Mouse (Mus musculus): ENCODE measurements around the gene Gcnt7. TPM values are rescaled to one million over a fixed set of nuclear protein-coding genes. Genes with fewer than 3 reads are reported as not detected.

Gcnt7 gene
- polyA plus RNA-seq, 1 experiment from 2014 or later: 0.66 TPM

GRCm38 (mm10) chr2:172468346-172468819 is 10.0 kb upstream of the Gcnt7 start:
- H3K4me2 ChIP-seq (ENCODE audit: low read depth): no peak overlapping the region
- 80% methylated on average over 11 of the region's 11 CpGs for WGBS
- H3K4me1 ChIP-seq (ENCODE audit: control insufficient read depth, insufficient read depth, low read length): no peaks in the 10 kb centered on the region
- no peak for ATAC-seq (ENCODE audit: insufficient read depth, low FRiP score, low TSS enrichment)
- H3K27me3 ChIP-seq (ENCODE audit: control insufficient read depth, insufficient read depth, low read length): no peaks in the 10 kb centered on the region
- no peak for DNase-seq (ENCODE audit: low spot score)
- H3K9ac ChIP-seq (ENCODE audit: low read length): no peak overlapping the region
- H3K27ac ChIP-seq (ENCODE audit: low read depth, low read length): no peak overlapping the region
- peaks cover 3% of the 10 kb centered on the region for H3K36me3 ChIP-seq (ENCODE audit: control insufficient read depth, insufficient read depth, low read length)
- no peak overlapping the region for H3K4me3 ChIP-seq (ENCODE audit: low read depth, low read length)
- H3K9me3 ChIP-seq (ENCODE audit: control insufficient read depth, low read length): no peaks in the 10 kb centered on the region

GRCm38 (mm10) chr2:172467206-172467605 is 8.8 kb upstream of the Gcnt7 start:
- H3K4me1 ChIP-seq (ENCODE audit: control insufficient read depth, insufficient read depth, low read length): no peaks in the 10 kb centered on the region
- DNase-seq (ENCODE audit: low spot score): no peak
- H3K4me2 ChIP-seq (ENCODE audit: low read depth): no peak overlapping the region
- ATAC-seq (ENCODE audit: insufficient read depth, low FRiP score, low TSS enrichment): no peak
- H3K4me3 ChIP-seq (ENCODE audit: low read depth, low read length): no peak overlapping the region
- no peak overlapping the region for H3K9ac ChIP-seq (ENCODE audit: low read length)
- H3K27me3 ChIP-seq (ENCODE audit: control insufficient read depth, insufficient read depth, low read length): no peaks in the 10 kb centered on the region
- peaks cover 3% of the 10 kb centered on the region for H3K36me3 ChIP-seq (ENCODE audit: control insufficient read depth, insufficient read depth, low read length)
- 96% methylated on average over 5 of the region's 5 CpGs for WGBS
- H3K27ac ChIP-seq (ENCODE audit: low read depth, low read length): no peak overlapping the region
- no peaks in the 10 kb centered on the region for H3K9me3 ChIP-seq (ENCODE audit: control insufficient read depth, low read length)

- no peaks in the 10 kb centered on the region for H3K27me3 ChIP-seq (ENCODE audit: control insufficient read depth, insufficient read depth, low read length)
- no peak overlapping the region for H3K4me3 ChIP-seq (ENCODE audit: low read depth, low read length)
- H3K9ac ChIP-seq (ENCODE audit: low read length): no peak overlapping the region
- 93% methylated on average over 11 of the region's 11 CpGs for WGBS
- H3K4me1 ChIP-seq (ENCODE audit: control insufficient read depth, insufficient read depth, low read length): no peaks in the 10 kb centered on the region
- ATAC-seq (ENCODE audit: insufficient read depth, low FRiP score, low TSS enrichment): no peak
- no peak overlapping the region for H3K27ac ChIP-seq (ENCODE audit: low read depth, low read length)
- H3K4me2 ChIP-seq (ENCODE audit: low read depth): no peak overlapping the region
- no peaks in the 10 kb centered on the region for H3K9me3 ChIP-seq (ENCODE audit: control insufficient read depth, low read length)
- DNase-seq (ENCODE audit: low spot score): no peak
- H3K36me3 ChIP-seq (ENCODE audit: control insufficient read depth, insufficient read depth, low read length): peaks cover 3% of the 10 kb centered on the region
These were observed 8.2 kb upstream of the Gcnt7 start for GRCm38 (mm10) chr2:172466427-172467132.

- H3K4me2 ChIP-seq (ENCODE audit: low read depth): no peak overlapping the region
- DNase-seq (ENCODE audit: low spot score) (no peak), ATAC-seq (ENCODE audit: insufficient read depth, low FRiP score, low TSS enrichment) (no peak)
- H3K36me3 ChIP-seq (ENCODE audit: control insufficient read depth, insufficient read depth, low read length): peaks cover 3% of the 10 kb centered on the region
- no peak overlapping the region for H3K9ac ChIP-seq (ENCODE audit: low read length)
- H3K4me1 ChIP-seq (ENCODE audit: control insufficient read depth, insufficient read depth, low read length): no peaks in the 10 kb centered on the region
- WGBS: 91% methylated on average over 4 of the region's 4 CpGs
- H3K27ac ChIP-seq (ENCODE audit: low read depth, low read length): no peak overlapping the region
- no peak overlapping the region for H3K4me3 ChIP-seq (ENCODE audit: low read depth, low read length)
- no peaks in the 10 kb centered on the region for H3K27me3 ChIP-seq (ENCODE audit: control insufficient read depth, insufficient read depth, low read length)
- no peaks in the 10 kb centered on the region for H3K9me3 ChIP-seq (ENCODE audit: control insufficient read depth, low read length)
These were observed 4.4 kb upstream of the Gcnt7 start for GRCm38 (mm10) chr2:172462813-172463212.

GRCm38 (mm10) chr2:172460647-172461046 is 2.3 kb upstream of the Gcnt7 start:
- Histone ChIP-seq H3K27me3 (ENCODE audit: control insufficient read depth, insufficient read depth, low read length) (no peaks in the 10 kb centered on the region), H3K4me3 (ENCODE audit: low read depth, low read length) (no peak overlapping the region), H3K4me2 (ENCODE audit: low read depth) (no peak overlapping the region), H3K9ac (ENCODE audit: low read length) (no peak overlapping the region), H3K9me3 (ENCODE audit: control insufficient read depth, low read length) (no peaks in the 10 kb centered on the region), H3K4me1 (ENCODE audit: control insufficient read depth, insufficient read depth, low read length) (no peaks in the 10 kb centered on the region), H3K36me3 (ENCODE audit: control insufficient read depth, insufficient read depth, low read length) (no peaks in the 10 kb centered on the region; the same call in none of the 2 replicates), H3K27ac (ENCODE audit: low read depth, low read length) (no peak overlapping the region)
- DNase-seq (ENCODE audit: low spot score) (no peak), ATAC-seq (ENCODE audit: insufficient read depth, low FRiP score, low TSS enrichment) (no peak)
- WGBS: 68% methylated on average over 2 of the region's 2 CpGs

GRCm38 (mm10) chr2:172452458-172452857 is 5.9 kb downstream of the Gcnt7 start:
- WGBS: 92% methylated on average over 10 of the region's 10 CpGs
- no peaks in the 10 kb centered on the region for H3K4me1 ChIP-seq (ENCODE audit: control insufficient read depth, insufficient read depth, low read length)
- H3K4me2 ChIP-seq (ENCODE audit: low read depth): no peak overlapping the region
- no peak overlapping the region for H3K9ac ChIP-seq (ENCODE audit: low read length)
- H3K4me3 ChIP-seq (ENCODE audit: low read depth, low read length): no peak overlapping the region
- no peak for ATAC-seq (ENCODE audit: insufficient read depth, low FRiP score, low TSS enrichment)
- no peak overlapping the region for H3K27ac ChIP-seq (ENCODE audit: low read depth, low read length)
- DNase-seq (ENCODE audit: low spot score): no peak
- H3K9me3 ChIP-seq (ENCODE audit: control insufficient read depth, low read length): no peaks in the 10 kb centered on the region
- no peaks in the 10 kb centered on the region for H3K27me3 ChIP-seq (ENCODE audit: control insufficient read depth, insufficient read depth, low read length)
- H3K36me3 ChIP-seq (ENCODE audit: control insufficient read depth, insufficient read depth, low read length): peaks cover 5% of the 10 kb centered on the region

DNA sequence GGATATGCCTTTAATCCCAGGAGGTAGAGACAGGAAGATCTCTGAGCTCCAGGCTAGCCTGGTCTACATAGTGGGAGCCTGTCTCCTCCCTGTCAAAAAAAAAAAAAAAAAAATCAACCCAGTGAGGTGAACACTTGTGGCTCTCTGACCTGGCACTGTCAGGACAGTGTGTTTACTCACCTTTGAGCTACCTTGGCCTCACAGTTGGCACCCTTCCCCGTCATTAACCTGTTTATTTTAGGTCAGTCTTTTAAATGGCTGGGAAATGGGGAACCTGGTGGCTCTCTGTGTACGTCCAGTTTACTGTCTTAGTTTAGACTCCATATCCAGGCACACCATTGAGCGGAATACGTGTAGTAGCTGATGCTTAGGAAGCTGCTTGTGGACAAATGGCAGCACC is 6.4 kb downstream of the Gcnt7 start:
- H3K27me3 ChIP-seq (ENCODE audit: control insufficient read depth, insufficient read depth, low read length): no peaks in the 10 kb centered on the region
- no peaks in the 10 kb centered on the region for H3K4me1 ChIP-seq (ENCODE audit: control insufficient read depth, insufficient read depth, low read length)
- DNase-seq (ENCODE audit: low spot score) (no peak), ATAC-seq (ENCODE audit: insufficient read depth, low FRiP score, low TSS enrichment) (no peak)
- H3K4me2 ChIP-seq (ENCODE audit: low read depth): no peak overlapping the region
- peaks cover 5% of the 10 kb centered on the region for H3K36me3 ChIP-seq (ENCODE audit: control insufficient read depth, insufficient read depth, low read length)
- H3K4me3 ChIP-seq (ENCODE audit: low read depth, low read length): no peak overlapping the region
- 95% methylated on average over 4 of the region's 4 CpGs for WGBS
- H3K9me3 ChIP-seq (ENCODE audit: control insufficient read depth, low read length): no peaks in the 10 kb centered on the region
- H3K27ac ChIP-seq (ENCODE audit: low read depth, low read length): no peak overlapping the region
- no peak overlapping the region for H3K9ac ChIP-seq (ENCODE audit: low read length)

GRCm38 (mm10) chr2:172450640-172451039 is 7.8 kb downstream of the Gcnt7 start:
- Histone ChIP-seq H3K36me3 (ENCODE audit: control insufficient read depth, insufficient read depth, low read length) (peaks cover 5% of the 10 kb centered on the region), H3K9ac (ENCODE audit: low read length) (no peak overlapping the region), H3K4me2 (ENCODE audit: low read depth) (no peak overlapping the region), H3K4me1 (ENCODE audit: control insufficient read depth, insufficient read depth, low read length) (no peaks in the 10 kb centered on the region), H3K27me3 (ENCODE audit: control insufficient read depth, insufficient read depth, low read length) (no peaks in the 10 kb centered on the region), H3K27ac (ENCODE audit: low read depth, low read length) (no peak overlapping the region), H3K9me3 (ENCODE audit: control insufficient read depth, low read length) (no peaks in the 10 kb centered on the region), H3K4me3 (ENCODE audit: low read depth, low read length) (no peak overlapping the region)
- WGBS: 88% methylated on average over 6 of the region's 6 CpGs
- DNase-seq (ENCODE audit: low spot score) (no peak), ATAC-seq (ENCODE audit: insufficient read depth, low FRiP score, low TSS enrichment) (no peak)

DNA sequence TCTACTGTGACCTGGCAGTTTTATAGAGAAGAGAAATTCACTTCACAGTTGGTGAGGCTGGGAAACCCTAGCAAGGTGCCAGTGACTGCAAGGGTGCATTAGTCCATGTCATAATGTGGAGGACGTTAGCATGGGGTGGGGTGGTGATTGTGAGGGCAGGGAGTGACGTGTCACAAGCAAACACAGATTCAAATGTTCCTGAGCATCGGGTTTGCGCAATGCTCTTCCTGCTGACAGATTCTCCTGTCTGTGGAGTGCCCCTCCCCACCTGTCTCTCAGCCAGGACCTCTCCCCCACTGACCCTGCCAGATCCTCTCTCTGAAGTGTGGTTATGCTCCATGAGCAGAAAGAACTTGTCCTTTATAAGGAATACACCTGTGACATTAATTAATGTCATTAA is 10.1 kb downstream of the Gcnt7 start:
- no peak for ATAC-seq (ENCODE audit: insufficient read depth, low FRiP score, low TSS enrichment)
- H3K9me3 ChIP-seq (ENCODE audit: control insufficient read depth, low read length): no peaks in the 10 kb centered on the region
- no peak for DNase-seq (ENCODE audit: low spot score)
- 98% methylated on average over 4 of the region's 4 CpGs for WGBS
- no peak overlapping the region for H3K4me2 ChIP-seq (ENCODE audit: low read depth)
- H3K27ac ChIP-seq (ENCODE audit: low read depth, low read length): no peak overlapping the region
- H3K27me3 ChIP-seq (ENCODE audit: control insufficient read depth, insufficient read depth, low read length): no peaks in the 10 kb centered on the region
- peaks cover 5% of the 10 kb centered on the region for H3K36me3 ChIP-seq (ENCODE audit: control insufficient read depth, insufficient read depth, low read length)
- H3K4me1 ChIP-seq (ENCODE audit: control insufficient read depth, insufficient read depth, low read length): no peaks in the 10 kb centered on the region
- no peak overlapping the region for H3K4me3 ChIP-seq (ENCODE audit: low read depth, low read length)
- no peak overlapping the region for H3K9ac ChIP-seq (ENCODE audit: low read length)

Data from neural tube, embryonic 11.5 days (tissue).